Mouse (Mus musculus): Measurements from ENCODE around the gene Dusp8.

DNA sequence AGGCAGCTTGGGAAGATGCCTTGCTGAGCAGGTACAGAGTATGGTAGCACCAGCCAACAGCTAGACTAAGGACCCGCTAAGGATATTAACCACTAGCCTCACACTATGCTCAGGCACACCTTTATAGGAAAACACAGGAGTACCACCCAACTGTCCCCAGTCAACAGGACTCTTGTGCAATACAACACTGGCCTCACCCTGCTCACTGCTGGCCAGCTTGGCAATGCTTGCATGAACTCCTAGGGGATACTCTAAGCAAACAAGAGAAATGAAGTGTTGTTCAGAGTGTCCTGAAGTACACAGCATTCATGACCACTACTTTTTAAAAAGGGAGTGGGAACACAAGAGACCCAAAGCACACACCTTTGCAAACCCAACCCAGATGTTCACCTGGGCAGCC lies 38.5 kb downstream of the Dusp8 start:
- TF ChIP-seq POLR2A (IDR thresholded peaks at IDR 0.05; ENCODE audit: low read depth, low read length) (no peak), CTCF (IDR thresholded peaks at IDR 0.05; ENCODE audit: extremely low read depth, insufficient read length, insufficient replicate concordance, low read depth, low read length) (no peak)

Data from small intestine, adult 2 months (tissue).